Mouse (Mus musculus) layer of hippocampus, postnatal 36 days (tissue): ENCODE data around the gene Ly6c2. TPM values are rescaled to one million over a fixed set of nuclear protein-coding genes. Genes with fewer than 3 reads are reported as not detected.

Experiments
- total RNA-seq, 2 experiments: library from RNA; stranded (reverse); gene quantifications; 2 replicates each; pipeline ENCODE4 v1.2.3; 2021

The Ly6c2 gene
- total RNA-seq, 2 experiments from 2014 or later: 2.5 to 4.0 TPM

Other genes with a start within 250 kb of the Ly6c2 start
- under 1 TPM in 1 of 2 experiments, not detected in 1; 0.10 TPM for gene 2010109I03Rik, start 214.9 kb downstream of the Ly6c2 start, total RNA-seq
- under 1 TPM in 1 of 2 experiments, not detected in 1; 0.33 TPM for gene Ly6i, start 128.5 kb downstream of the Ly6c2 start, total RNA-seq
- gene Ly6a, start 113.9 kb downstream of the Ly6c2 start, total RNA-seq: 10 to 100 TPM; 26.6 to 29.6 TPM
- 10 to 100 TPM; 59.1 to 75.8 TPM for gene Ly6c1, start 63.1 kb downstream of the Ly6c2 start, total RNA-seq
- not detected for gene Ly6g, start 43.3 kb upstream of the Ly6c2 start, total RNA-seq
- gene BC025446, start 104.4 kb upstream of the Ly6c2 start, total RNA-seq: not detected
- not detected for gene Ly6f, start 156.5 kb upstream of the Ly6c2 start, total RNA-seq